ENCODE assay signal across 30 mouse cellular contexts in genomic region chr4:114642469-114642868, GRCm38 (mm10).
"Had no signal": no experiment of that assay in that cellular context is flagged by ENCODE, and none has a peak within 500 bp of the region (broad histone marks: within the 10 kb centered on the region; RNA-seq: fewer than 3 reads in every experiment).

No protein-coding gene starts in this region.

- H3K4me1 ChIP-seq: liver, embryonic 12.5 days; liver, embryonic 13.5 days; liver, embryonic 15.5 days; midbrain, embryonic 12.5 days; midbrain, embryonic 13.5 days; midbrain, embryonic 15.5 days had no signal

- H3K9me3 ChIP-seq: limb, embryonic 10.5 days; limb, embryonic 12.5 days; limb, embryonic 13.5 days; limb, embryonic 15.5 days; liver, embryonic 12.5 days; liver, embryonic 13.5 days; liver, embryonic 15.5 days; lung, embryonic 15.5 days; megakaryocyte, embryonic 14.5 days; midbrain, embryonic 12.5 days; midbrain, embryonic 13.5 days; midbrain, embryonic 15.5 days; neural tube, embryonic 12.5 days had no signal

- H3K27ac ChIP-seq: limb, embryonic 10.5 days; limb, embryonic 12.5 days; limb, embryonic 13.5 days; limb, embryonic 15.5 days; liver, embryonic 12.5 days; liver, embryonic 13.5 days; liver, embryonic 14.5 days; liver, embryonic 15.5 days; lung, embryonic 15.5 days; macrophage; midbrain, embryonic 12.5 days; midbrain, embryonic 13.5 days; midbrain, embryonic 15.5 days; neural tube, embryonic 12.5 days had no signal

- ATAC-seq: liver, embryonic 12.5 days; liver, postnatal 0 days; lung, postnatal 0 days; midbrain, embryonic 13.5 days; midbrain, embryonic 15.5 days; midbrain, embryonic 16.5 days had no signal

- H3K9ac ChIP-seq: limb, embryonic 12.5 days; limb, embryonic 13.5 days; limb, embryonic 15.5 days; liver, embryonic 12.5 days; liver, embryonic 13.5 days; liver, embryonic 14.5 days; liver, embryonic 15.5 days; liver, postnatal 0 days; lung, embryonic 14.5 days; lung, embryonic 15.5 days; midbrain, embryonic 12.5 days; midbrain, embryonic 13.5 days; midbrain, embryonic 15.5 days; neural tube, embryonic 12.5 days had no signal

- H3K4me3 ChIP-seq: limb, embryonic 10.5 days; limb, embryonic 12.5 days; limb, embryonic 13.5 days; limb, embryonic 15.5 days; liver, embryonic 12.5 days; liver, embryonic 13.5 days; liver, embryonic 15.5 days; lung, embryonic 15.5 days; megakaryocyte, embryonic 14.5 days; midbrain, embryonic 12.5 days; midbrain, embryonic 13.5 days; midbrain, embryonic 15.5 days; myocyte; neural tube, embryonic 12.5 days had no signal

- H3K27me3 ChIP-seq: liver, embryonic 13.5 days; midbrain, embryonic 12.5 days; midbrain, embryonic 13.5 days; midbrain, embryonic 15.5 days had no signal

- H3K36me3 ChIP-seq: limb, embryonic 10.5 days; limb, embryonic 12.5 days; limb, embryonic 13.5 days; limb, embryonic 15.5 days; liver, embryonic 12.5 days; liver, embryonic 13.5 days; liver, embryonic 15.5 days; lung, embryonic 15.5 days; midbrain, embryonic 12.5 days; midbrain, embryonic 13.5 days; midbrain, embryonic 15.5 days; neural tube, embryonic 12.5 days had no signal

- DNase-seq: left cerebral cortex, postnatal 4 days; liver; liver, embryonic 13.5 days; liver, postnatal 0 days; lung, adult 18-20 months; lung, adult 2 months; lung, embryonic 14.5 days; lung, postnatal 10 days; lung, postnatal 14 days; lung, postnatal 36 days; lung, postnatal 4 days; midbrain, embryonic 14.5 days had no signal

- H3K4me2 ChIP-seq: limb, embryonic 12.5 days; limb, embryonic 13.5 days; limb, embryonic 15.5 days; liver, embryonic 11.5 days; liver, embryonic 12.5 days; liver, embryonic 13.5 days; liver, embryonic 15.5 days; lung, embryonic 14.5 days; lung, embryonic 15.5 days; midbrain, embryonic 12.5 days; midbrain, embryonic 13.5 days; midbrain, embryonic 15.5 days; neural tube, embryonic 12.5 days had no signal
